Mouse (Mus musculus) left cerebral cortex, adult 2 months (tissue): ENCODE measurements around the gene Ppox. TPM values are rescaled to one million over a fixed set of nuclear protein-coding genes. Genes with fewer than 3 reads are reported as not detected.
"Not testable (repeated sequence)": the region's sequence is repeated elsewhere in the genome, so short reads cannot be mapped to it uniquely, and the experiment has no call there.

Experiments used
- DNase-seq, 2 experiments: peaks; one replicate each; pipeline ENCODE4 v3.0.0; 2021 to 2022; ENCODE audit warnings: low spot score in 2 of 2, mixed read lengths in 1 of 2; ENCODE audit errors: extremely low spot score in 1 of 2
- H3K27ac ChIP-seq: fragments of 200-600 bp; 2 replicates; pipeline ENCODE4 v1.8.1; 2022
- H3K4me3 ChIP-seq: fragments of 200-600 bp; 2 replicates; pipeline ENCODE4 v1.8.1; 2022
- CTCF ChIP-seq: fragments of 200-600 bp; IDR thresholded peaks from 2 replicates; pipeline ENCODE4 v1.8.1; 2022; ENCODE audit warnings: antibody characterized with exemption, mild to moderate bottlenecking, moderate library complexity
- intact Hi-C: fragments of 180-260 bp; cut with DNase I; formaldehyde crosslinking; loops from one replicate; pipeline ENCODE4 v1.15.1; 2025
- long read RNA-seq, 2 experiments: library from polyadenylated mRNA; stranded (forward); transcript quantifications; one replicate each; pipeline ENCODE4 v2.0.0; 2021; ENCODE audit warnings: borderline mapping rate in 2 of 2
- total RNA-seq, 2 experiments: library from RNA; stranded (reverse); gene quantifications; 2 replicates each; pipeline ENCODE4 v1.2.3; 2021

Ppox gene
- total RNA-seq: 10 to 100 TPM; 26.0 to 32.1 TPM
- long read RNA-seq, experiment 1, partial matches to known transcripts: 2 of 29 reads
- long read RNA-seq, experiment 1, other reads (novel, unspliced or antisense): 24 of 29 reads
- long read RNA-seq, experiment 2, partial matches to known transcripts: 1 of 33 reads
- long read RNA-seq, experiment 2, other reads (novel, unspliced or antisense): 31 of 33 reads

GRCm38 (mm10) chr1:171280916-171281527 lies at the start of gene Ppox:
TSS of gene Ppox (minus strand) at chr1:171281186.
- no peak for TF ChIP-seq CTCF
- intact Hi-C loops: loop anchor here (1.0 to 2.0 kb wide), 2 partner anchors 11 to 34 kb away; partner anchors contain the start of gene B4galt3
- Histone ChIP-seq H3K4me3 (peak within 1 kb of the TSS; percentile 72), H3K27ac (peak within 1 kb of the TSS; percentile 81)
- peak; percentile 89 to 90 for DNase-seq

GRCm38 (mm10) chr1:171330216-171330560 lies 49.2 kb upstream of the Ppox start:
- H3K4me3 ChIP-seq: peak overlapping the region; percentile 75
- H3K27ac ChIP-seq: peak overlapping the region; percentile 99; the same call in 1 of the 2 replicates
- no peak for DNase-seq
- intact Hi-C loops: no loop called here
- TF ChIP-seq CTCF: no peak

- no peak for TF ChIP-seq CTCF
- peak overlapping the region; percentile 99 for H3K27ac ChIP-seq
- H3K4me3 ChIP-seq: peak overlapping the region; percentile 75
- DNase-seq: peak in 1 of 2 experiments; percentile 32
- intact Hi-C loops: loop anchor here (2.0 kb wide), 2 partner anchors 15 to 35 kb away; partner anchors contain the start of genes Nit1, Pfdn2 and Ufc1
These were observed 48.6 kb upstream of the Ppox start for GRCm38 (mm10) chr1:171329433-171330215.

GRCm38 (mm10) chr1:171328839-171329432 lies 48.0 kb upstream of the Ppox start, which contains the start of gene Dedd:
TSS of gene Dedd (plus strand) at chr1:171329145.
- H3K27ac ChIP-seq: peak within 1 kb of the TSS; percentile 99
- peak; percentile 87 to 90 for DNase-seq
- peak within 1 kb of the TSS; percentile 75 for H3K4me3 ChIP-seq
- no peak for TF ChIP-seq CTCF
- intact Hi-C loops: loop anchor here (1.0 to 2.0 kb wide), 3 partner anchors 16 to 82 kb away; partner anchors contain the start of genes Nit1, Pfdn2, Ufc1 and Usf1

- Histone ChIP-seq H3K4me3 (peak overlapping the region; percentile 75), H3K27ac (peak overlapping the region; percentile 99)
- intact Hi-C loops: loop anchor here (1.0 to 2.0 kb wide), 3 partner anchors 17 to 83 kb away; partner anchors contain the start of genes Nit1, Pfdn2, Ufc1 and Usf1
- no peak for TF ChIP-seq CTCF
- no peak for DNase-seq
These were observed 47.3 kb upstream of the Ppox start for GRCm38 (mm10) chr1:171328244-171328643.

- intact Hi-C loops, H3K27ac ChIP-seq, H3K4me3 ChIP-seq, DNase-seq: not testable (repeated sequence)
These were observed 45.6 kb upstream of the Ppox start for GRCm38 (mm10) chr1:171326588-171326987.

- Histone ChIP-seq H3K27ac (no peak overlapping the region), H3K4me3 (no peak overlapping the region)
- TF ChIP-seq CTCF: no peak
- intact Hi-C loops: no loop called here
- DNase-seq: no peak
These were observed 44.6 kb upstream of the Ppox start for GRCm38 (mm10) chr1:171325571-171325970.

GRCm38 (mm10) chr1:171322012-171322411 lies 41.0 kb upstream of the Ppox start:
- no peak for DNase-seq
- Histone ChIP-seq H3K27ac (no peak overlapping the region), H3K4me3 (no peak overlapping the region)
- no peak for TF ChIP-seq CTCF
- intact Hi-C loops: loop anchor here (5.0 kb wide), 1 partner anchor 35 kb away; no protein-coding TSS in a partner anchor

- peak; percentile 67 for TF ChIP-seq CTCF
- intact Hi-C loops: loop anchor here (5.0 kb wide), 1 partner anchor 36 kb away; no protein-coding TSS in a partner anchor
- DNase-seq: no peak
- Histone ChIP-seq H3K4me3 (no peak overlapping the region), H3K27ac (no peak overlapping the region)
These were observed 40.4 kb upstream of the Ppox start for GRCm38 (mm10) chr1:171321415-171321814.

- intact Hi-C loops: loop anchor here (5.0 kb wide), 1 partner anchor 37 kb away; no protein-coding TSS in a partner anchor
- Histone ChIP-seq H3K27ac (no peak overlapping the region), H3K4me3 (no peak overlapping the region)
- no peak for DNase-seq
- TF ChIP-seq CTCF: no peak
These were observed 39.2 kb upstream of the Ppox start for GRCm38 (mm10) chr1:171320151-171320550.

- TF ChIP-seq CTCF: no peak
- Histone ChIP-seq H3K4me3 (no peak overlapping the region), H3K27ac (no peak overlapping the region)
- no peak for DNase-seq
- intact Hi-C loops: loop anchor here (5.0 kb wide), 1 partner anchor 38 kb away; no protein-coding TSS in a partner anchor
These were observed 38.8 kb upstream of the Ppox start for GRCm38 (mm10) chr1:171319748-171320147.
